Mouse (Mus musculus) ES-E14 (cell line): Measurements from ENCODE around the gene Chtf18. TPM values are rescaled to one million over a fixed set of nuclear protein-coding genes. Genes with fewer than 3 reads are reported as not detected.
"Not testable (repeated sequence)": the region's sequence is repeated elsewhere in the genome, so short reads cannot be mapped to it uniquely, and the experiment has no call there.

Experiments
- DNase-seq: peaks from one replicate; pipeline ENCODE4 v3.0.0-alpha.2; 2013; ENCODE audit warnings: low read depth, low spot score
- H3K27ac ChIP-seq: 2 replicates; pipeline ENCODE4 v1.5.1; 2012; ENCODE audit warnings: low read depth, mild to moderate bottlenecking, low read length, moderate library complexity, mixed read lengths; ENCODE audit not compliant: poor library complexity, insufficient read depth, severe bottlenecking
- H3K36me3 ChIP-seq: 2 replicates; pipeline ENCODE4 v1.6.1; 2012; ENCODE audit warnings: mild to moderate bottlenecking, low read length, moderate library complexity, mixed read lengths; ENCODE audit not compliant: control insufficient read depth, poor library complexity, insufficient read depth, severe bottlenecking
- H3K4me1 ChIP-seq, 2 experiments: fragments of 150-350 bp in 1 of 2; sonication (generic) in 1 of 2; 2 replicates each; pipeline ENCODE4 v1.6.1; 2012; ENCODE audit warnings: low read length in 2 of 2, mild to moderate bottlenecking in 1 of 2, mixed read lengths in 1 of 2; ENCODE audit not compliant: control insufficient read depth in 2 of 2, insufficient read depth in 2 of 2, poor library complexity in 1 of 2
- H3K4me3 ChIP-seq, 2 experiments: fragments of 150-350 bp in 1 of 2; sonication (generic) in 1 of 2; 2 replicates each; pipeline ENCODE4 v1.5.1; 2012; ENCODE audit warnings: low read length in 2 of 2, low read depth in 1 of 2, mild to moderate bottlenecking in 1 of 2, mixed read lengths in 1 of 2; ENCODE audit not compliant: insufficient read depth in 1 of 2, poor library complexity in 1 of 2, severe bottlenecking in 1 of 2
- H3K9ac ChIP-seq: 2 replicates; pipeline ENCODE4 v1.6.1; 2012; ENCODE audit warnings: low read depth, mild to moderate bottlenecking, low read length, mixed read lengths; ENCODE audit not compliant: poor library complexity, insufficient read depth, severe bottlenecking
- H3K9me3 ChIP-seq: fragments of 150-350 bp; sonication (generic); 2 replicates; pipeline ENCODE4 v1.6.1; 2012; ENCODE audit warnings: low read depth, mild to moderate bottlenecking, low read length; ENCODE audit not compliant: control insufficient read depth, insufficient read depth
- CHD2 ChIP-seq: IDR thresholded peaks from 2 replicates; pipeline ENCODE4 v1.6.1; 2014; ENCODE audit warnings: mild to moderate bottlenecking, low read depth, low read length, inconsistent platforms
- HCFC1 ChIP-seq: IDR thresholded peaks from 2 replicates; pipeline ENCODE4 v1.6.1; 2012; ENCODE audit warnings: low read length, inconsistent platforms, borderline replicate concordance; ENCODE audit not compliant: insufficient read depth
- MAFK ChIP-seq: IDR thresholded peaks from 2 replicates; pipeline ENCODE4 v1.6.1; 2014; ENCODE audit warnings: mild to moderate bottlenecking, low read depth, low read length, inconsistent platforms; ENCODE audit not compliant: insufficient read depth
- ZC3H11A ChIP-seq: IDR thresholded peaks from 2 replicates; pipeline ENCODE4 v1.6.1; 2012; ENCODE audit warnings: low read depth, mild to moderate bottlenecking, inconsistent platforms, low read length, borderline replicate concordance
- ZNF384 ChIP-seq: IDR thresholded peaks from 2 replicates; pipeline ENCODE4 v1.6.1; 2012; ENCODE audit warnings: low read depth, low read length, inconsistent platforms
- in situ Hi-C, 2 experiments: fragments of 600-800 bp; cut with MboI; formaldehyde crosslinking; loops; one replicate each; pipeline ENCODE4 v1.15.1; 2025; ENCODE audit warnings: low sequenced_read_pairs in 2 of 2, inconsistent platforms in 1 of 2; ENCODE audit not compliant: unreplicated experiment in 2 of 2
- total RNA-seq: library from RNA; depleted of rRNA; stranded (reverse); fragments of 300-350 nt; gene quantifications from 2 replicates; pipeline ENCODE4 v1.2.3, GENCODE M21; 2012

Chtf18 gene
- total RNA-seq, 1 experiment = 102 TPM

- no peak for TF ChIP-seq MAFK
- TF ChIP-seq ZC3H11A = no peak
- no peak for TF ChIP-seq HCFC1
- no peak for TF ChIP-seq ZNF384
- TF ChIP-seq CHD2 = no peak
- no peak overlapping the region for H3K9ac ChIP-seq
- H3K4me1 ChIP-seq = peaks cover 11 to 13% of the 10 kb centered on the region in 2 experiments
- no peak for DNase-seq
- no peak overlapping the region for H3K27ac ChIP-seq
- no peaks in the 10 kb centered on the region for H3K9me3 ChIP-seq
- no peak overlapping the region for H3K4me3 ChIP-seq
- in situ Hi-C loops = no loop called here
- no peaks in the 10 kb centered on the region for H3K36me3 ChIP-seq
Measured at GRCm38 (mm10) chr17:25751446-25751845, 24.2 kb upstream of the Chtf18 start.

- TF ChIP-seq ZC3H11A (no peak), MAFK (no peak), HCFC1 (no peak), CHD2 (no peak), ZNF384 (no peak)
- no peak overlapping the region for H3K9ac ChIP-seq
- in situ Hi-C loops = no loop called here
- H3K4me3 ChIP-seq = no peak overlapping the region
- no peaks in the 10 kb centered on the region for H3K9me3 ChIP-seq
- peaks cover 2 to 3% of the 10 kb centered on the region in 2 experiments; a peak in 2 of 4 replicates for H3K4me1 ChIP-seq
- no peaks in the 10 kb centered on the region for H3K36me3 ChIP-seq
- H3K27ac ChIP-seq = no peak overlapping the region
- no peak for DNase-seq
Measured at GRCm38 (mm10) chr17:25749314-25749713, 22.1 kb upstream of the Chtf18 start.

GRCm38 (mm10) chr17:25748238-25748637, 21.0 kb upstream of the Chtf18 start:
- Histone ChIP-seq H3K9ac (no peak overlapping the region), H3K27ac (no peak overlapping the region), H3K4me1 (peaks cover 0 to 3% of the 10 kb centered on the region in 2 experiments; a peak in 1 of 4 replicates), H3K4me3 (no peak overlapping the region), H3K9me3 (no peaks in the 10 kb centered on the region), H3K36me3 (no peaks in the 10 kb centered on the region)
- no peak for DNase-seq
- in situ Hi-C loops = no loop called here
- TF ChIP-seq HCFC1 (no peak), MAFK (no peak), ZC3H11A (no peak), CHD2 (no peak), ZNF384 (no peak)

GRCm38 (mm10) chr17:25744311-25744710, 17.1 kb upstream of the Chtf18 start:
- Histone ChIP-seq H3K4me1 (peaks cover 0 to 3% of the 10 kb centered on the region in 2 experiments; a peak in 1 of 4 replicates), H3K9me3 (no peaks in the 10 kb centered on the region), H3K36me3 (no peaks in the 10 kb centered on the region), H3K27ac (no peak overlapping the region), H3K4me3 (no peak overlapping the region), H3K9ac (no peak overlapping the region)
- TF ChIP-seq HCFC1 (no peak), ZC3H11A (no peak), ZNF384 (no peak), CHD2 (no peak), MAFK (no peak)
- no peak for DNase-seq
- in situ Hi-C loops = no loop called here

GRCm38 (mm10) chr17:25743831-25744230, 16.6 kb upstream of the Chtf18 start:
- no peak for TF ChIP-seq CHD2
- no peak for TF ChIP-seq MAFK
- TF ChIP-seq ZC3H11A = no peak
- no peak for TF ChIP-seq ZNF384
- in situ Hi-C loops = no loop called here
- H3K9me3 ChIP-seq = no peaks in the 10 kb centered on the region
- DNase-seq = no peak
- H3K9ac ChIP-seq = no peak overlapping the region
- no peak overlapping the region for H3K4me3 ChIP-seq
- H3K36me3 ChIP-seq = no peaks in the 10 kb centered on the region
- H3K27ac ChIP-seq = no peak overlapping the region; the same call in 1 of the 2 replicates
- peaks cover 0 to 3% of the 10 kb centered on the region in 2 experiments; a peak in 1 of 4 replicates for H3K4me1 ChIP-seq

- H3K9me3 ChIP-seq, H3K4me1 ChIP-seq, H3K36me3 ChIP-seq, H3K4me3 ChIP-seq, H3K27ac ChIP-seq, DNase-seq, in situ Hi-C loops, H3K9ac ChIP-seq: not testable (repeated sequence)
Measured at GRCm38 (mm10) chr17:25741471-25741870, 14.3 kb upstream of the Chtf18 start.
